Mouse (Mus musculus): ENCODE results near the gene Ccdc12. TPM values are rescaled to one million over a fixed set of nuclear protein-coding genes. Genes with fewer than 3 reads are reported as not detected.
A peak's percentile ranks its signal among the peaks of the same experiment; 100 is the strongest.

The Ccdc12 gene
- polyA plus RNA-seq, 1 experiment, result 103 TPM

DNA sequence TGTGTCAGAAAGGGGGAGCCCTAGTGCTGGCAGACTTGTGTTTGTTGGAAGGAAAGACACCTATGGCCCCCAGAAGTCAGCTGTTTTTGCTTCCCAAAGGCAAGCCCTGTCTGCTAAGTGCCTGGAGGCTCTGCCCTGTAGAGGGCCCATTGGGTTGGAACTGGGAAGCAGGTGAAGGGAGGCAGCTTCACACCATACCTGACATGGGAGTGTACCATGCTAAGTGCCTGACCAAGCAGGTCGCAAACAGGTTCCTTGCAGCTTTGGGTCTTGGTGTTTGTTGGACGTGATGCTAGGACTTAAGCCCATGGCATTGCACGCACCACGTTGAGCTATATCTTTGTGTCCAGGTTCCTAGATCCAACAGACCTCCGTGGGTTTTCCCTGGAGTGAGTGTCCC lies 40.1 kb downstream of the Ccdc12 start:
- Histone ChIP-seq H3K27ac (ENCODE audit: insufficient read depth, low read length) (no peak overlapping the region), H3K4me3 (ENCODE audit: insufficient read depth, low read length) (no peak overlapping the region), H3K4me1 (ENCODE audit: control insufficient read depth, insufficient read depth, low read length) (no peaks in the 10 kb centered on the region)
- TF ChIP-seq POLR2A (IDR thresholded peaks at IDR 0.05; ENCODE audit: extremely low read depth, insufficient read depth, low read length) (no peak), CTCF (IDR thresholded peaks at IDR 0.05; ENCODE audit: extremely low read depth, insufficient read depth, low read length) (no peak)

DNA sequence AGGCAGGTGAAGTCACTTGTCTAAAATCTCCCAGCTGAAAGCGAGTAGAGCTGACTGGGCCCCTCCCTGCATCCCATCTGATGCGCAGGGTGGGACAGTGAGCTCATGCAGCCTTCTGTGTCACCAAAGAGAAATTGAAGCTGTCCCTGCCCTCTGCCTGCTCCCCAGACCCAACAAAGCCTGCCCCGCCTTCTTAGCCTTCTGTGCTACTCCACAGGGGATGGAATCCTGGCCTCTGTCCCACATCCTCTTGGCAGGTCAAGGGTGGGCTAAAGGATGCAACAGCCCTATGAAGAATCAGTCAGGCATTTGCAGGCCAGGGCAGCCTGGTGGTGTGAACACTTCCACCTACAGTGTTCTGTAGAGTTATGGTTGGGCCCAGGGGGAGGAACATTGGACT lies 41.2 kb downstream of the Ccdc12 start:
- TF ChIP-seq CTCF (IDR thresholded peaks at IDR 0.05; ENCODE audit: extremely low read depth, insufficient read depth, low read length) (no peak), POLR2A (IDR thresholded peaks at IDR 0.05; ENCODE audit: extremely low read depth, insufficient read depth, low read length) (no peak)
- H3K27ac ChIP-seq (ENCODE audit: insufficient read depth, low read length), result no peak overlapping the region
- H3K4me3 ChIP-seq (ENCODE audit: insufficient read depth, low read length), result no peak overlapping the region
- H3K4me1 ChIP-seq (ENCODE audit: control insufficient read depth, insufficient read depth, low read length), result no peaks in the 10 kb centered on the region

DNA sequence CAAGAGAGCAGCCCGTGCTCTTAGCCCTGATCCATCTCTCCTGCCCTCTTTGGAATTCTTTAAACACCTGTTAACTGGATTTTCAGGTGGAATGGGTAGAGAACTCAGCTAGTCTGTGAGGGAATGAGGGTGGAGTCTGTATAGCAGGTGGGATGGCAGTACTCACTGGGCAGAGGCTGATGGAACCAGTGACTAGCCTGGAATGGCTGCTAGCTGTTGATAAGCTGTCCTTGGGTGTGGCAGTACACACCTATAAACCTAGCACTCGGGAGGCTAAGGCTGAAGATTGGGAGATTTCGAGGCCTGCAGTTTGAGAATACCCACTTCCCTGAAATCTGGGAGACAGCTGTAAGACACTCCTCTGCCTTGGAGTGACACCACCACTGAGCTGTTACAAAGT lies 43.3 kb downstream of the Ccdc12 start:
- no peak overlapping the region for H3K4me3 ChIP-seq (ENCODE audit: insufficient read depth, low read length)
- no peaks in the 10 kb centered on the region for H3K4me1 ChIP-seq (ENCODE audit: control insufficient read depth, insufficient read depth, low read length)
- H3K27ac ChIP-seq (ENCODE audit: insufficient read depth, low read length), result no peak overlapping the region
- TF ChIP-seq POLR2A (IDR thresholded peaks at IDR 0.05; ENCODE audit: extremely low read depth, insufficient read depth, low read length) (no peak), CTCF (IDR thresholded peaks at IDR 0.05; ENCODE audit: extremely low read depth, insufficient read depth, low read length) (no peak)

DNA sequence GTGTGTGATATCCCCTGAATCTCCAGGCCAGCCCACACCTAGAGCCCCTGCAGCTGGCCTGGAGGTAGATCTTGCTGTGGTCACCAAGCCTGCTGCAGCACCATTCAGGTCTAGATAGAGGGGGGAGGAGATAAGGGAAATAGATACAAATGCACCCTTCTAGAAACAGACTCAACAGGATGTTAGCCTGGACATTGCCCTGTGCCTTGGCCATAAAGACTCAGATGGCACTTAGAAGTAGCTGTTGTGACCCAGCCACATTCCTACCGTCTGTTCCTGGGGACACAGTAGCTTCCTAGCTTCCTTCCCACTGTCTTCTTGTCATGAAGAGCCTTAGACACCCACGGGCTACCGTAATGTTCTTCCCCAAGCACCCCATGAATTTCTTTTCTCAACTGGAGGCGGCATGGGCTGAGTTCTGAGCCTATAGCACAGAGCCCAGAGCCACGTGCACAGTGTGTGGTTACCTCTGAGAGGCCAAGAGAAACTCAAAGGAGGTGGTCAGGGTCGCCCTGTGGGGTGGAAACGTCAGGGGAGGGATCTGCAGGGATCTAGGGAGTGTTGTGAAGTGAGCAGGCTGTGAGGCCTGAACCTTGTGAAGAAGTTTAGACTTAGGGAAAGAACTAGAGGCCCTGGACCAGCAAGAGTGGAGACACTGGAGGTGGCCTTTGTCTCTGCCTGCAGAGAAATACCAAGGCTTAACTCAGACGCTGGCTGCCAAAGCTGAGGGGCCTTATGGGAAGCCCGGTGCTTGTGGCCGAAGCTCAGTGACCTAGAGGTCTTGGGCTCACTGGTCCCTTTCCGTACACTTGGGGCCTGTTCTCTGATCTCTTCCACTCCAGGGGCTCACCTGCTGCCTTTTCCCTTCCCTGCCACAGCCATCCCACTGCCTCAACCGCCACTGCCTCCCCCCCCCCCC lies 45.1 kb downstream of the Ccdc12 start:
- Histone ChIP-seq H3K4me1 (ENCODE audit: control insufficient read depth, insufficient read depth, low read length) (no peaks in the 10 kb centered on the region), H3K27ac (ENCODE audit: insufficient read depth, low read length) (no peak overlapping the region), H3K4me3 (ENCODE audit: insufficient read depth, low read length) (no peak overlapping the region)
- TF ChIP-seq POLR2A (IDR thresholded peaks at IDR 0.05; ENCODE audit: extremely low read depth, insufficient read depth, low read length), result no peak
- no peak for TF ChIP-seq CTCF (IDR thresholded peaks at IDR 0.05; ENCODE audit: extremely low read depth, insufficient read depth, low read length)

DNA sequence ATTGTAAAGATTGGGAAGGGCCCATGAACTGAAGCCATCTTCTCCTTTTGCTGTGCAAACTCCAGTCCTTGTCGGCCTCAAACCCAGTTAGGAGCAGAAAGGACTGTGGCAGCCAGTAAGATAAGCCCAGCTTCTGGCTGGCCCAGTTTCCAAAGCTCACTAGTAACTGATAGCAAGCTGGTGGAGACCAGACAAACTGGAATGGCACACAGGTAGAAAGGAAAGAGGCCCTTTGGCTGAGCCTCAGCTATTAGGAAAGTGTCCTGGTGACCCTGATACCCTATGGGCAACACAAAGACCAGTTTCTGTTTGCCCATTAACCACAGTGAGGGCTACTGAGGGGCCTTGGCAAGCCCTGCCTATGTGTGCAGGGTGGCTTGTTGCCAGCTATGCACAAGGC lies 46.5 kb downstream of the Ccdc12 start:
- Histone ChIP-seq H3K27ac (ENCODE audit: insufficient read depth, low read length) (no peak overlapping the region), H3K4me3 (ENCODE audit: insufficient read depth, low read length) (no peak overlapping the region), H3K4me1 (ENCODE audit: control insufficient read depth, insufficient read depth, low read length) (no peaks in the 10 kb centered on the region)
- TF ChIP-seq CTCF (IDR thresholded peaks at IDR 0.05; ENCODE audit: extremely low read depth, insufficient read depth, low read length) (no peak), POLR2A (IDR thresholded peaks at IDR 0.05; ENCODE audit: extremely low read depth, insufficient read depth, low read length) (no peak)

DNA sequence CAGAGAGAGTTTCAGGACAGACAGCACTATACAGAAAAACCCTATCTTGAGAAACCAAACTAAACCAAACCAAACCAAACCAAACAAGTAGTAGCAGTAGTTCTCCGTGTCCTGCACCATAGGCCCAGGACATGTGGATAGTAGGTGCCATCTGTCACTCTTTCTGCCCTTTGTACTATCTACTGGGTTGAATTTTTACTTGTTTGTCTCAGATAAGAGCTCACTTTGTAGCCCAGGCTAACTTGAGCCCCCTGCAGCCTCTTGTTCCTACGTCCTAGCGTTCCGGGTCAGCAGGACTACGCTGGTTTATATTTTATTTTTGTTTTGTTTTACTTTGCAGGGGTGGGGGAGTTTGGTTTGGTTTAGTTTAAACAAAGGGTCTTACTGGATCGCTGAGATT lies 47.6 kb downstream of the Ccdc12 start:
- Histone ChIP-seq H3K4me3 (ENCODE audit: insufficient read depth, low read length) (no peak overlapping the region), H3K27ac (ENCODE audit: insufficient read depth, low read length) (no peak overlapping the region), H3K4me1 (ENCODE audit: control insufficient read depth, insufficient read depth, low read length) (no peaks in the 10 kb centered on the region; the same call in 1 of the 2 replicates)
- TF ChIP-seq POLR2A (IDR thresholded peaks at IDR 0.05; ENCODE audit: extremely low read depth, insufficient read depth, low read length) (no peak), CTCF (IDR thresholded peaks at IDR 0.05; ENCODE audit: extremely low read depth, insufficient read depth, low read length) (no peak)

DNA sequence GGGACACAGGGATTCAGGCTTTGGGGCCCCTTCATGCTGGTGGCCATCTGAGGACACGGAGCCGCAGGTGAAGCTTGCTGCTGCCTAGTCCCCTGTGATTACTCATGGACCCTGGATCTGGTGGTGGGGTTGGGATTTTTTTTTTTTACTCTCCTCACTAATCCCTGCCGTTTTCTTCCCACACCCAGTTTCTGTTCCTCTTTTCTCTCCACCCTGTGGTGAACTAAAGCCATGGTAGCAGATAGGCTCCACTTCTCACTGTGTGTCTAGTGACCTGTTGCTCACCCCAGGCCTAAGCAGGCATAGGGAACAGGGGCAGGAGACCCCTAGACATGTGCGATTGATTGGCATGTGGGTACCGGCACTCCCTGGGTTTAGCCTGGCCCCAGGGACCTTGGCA lies 50.5 kb downstream of the Ccdc12 start:
- Histone ChIP-seq H3K4me3 (ENCODE audit: insufficient read depth, low read length) (no peak overlapping the region), H3K4me1 (ENCODE audit: control insufficient read depth, insufficient read depth, low read length) (no peaks in the 10 kb centered on the region; the same call in 1 of the 2 replicates), H3K27ac (ENCODE audit: insufficient read depth, low read length) (no peak overlapping the region)
- no peak for TF ChIP-seq CTCF (IDR thresholded peaks at IDR 0.05; ENCODE audit: extremely low read depth, insufficient read depth, low read length)
- no peak for TF ChIP-seq POLR2A (IDR thresholded peaks at IDR 0.05; ENCODE audit: extremely low read depth, insufficient read depth, low read length)

DNA sequence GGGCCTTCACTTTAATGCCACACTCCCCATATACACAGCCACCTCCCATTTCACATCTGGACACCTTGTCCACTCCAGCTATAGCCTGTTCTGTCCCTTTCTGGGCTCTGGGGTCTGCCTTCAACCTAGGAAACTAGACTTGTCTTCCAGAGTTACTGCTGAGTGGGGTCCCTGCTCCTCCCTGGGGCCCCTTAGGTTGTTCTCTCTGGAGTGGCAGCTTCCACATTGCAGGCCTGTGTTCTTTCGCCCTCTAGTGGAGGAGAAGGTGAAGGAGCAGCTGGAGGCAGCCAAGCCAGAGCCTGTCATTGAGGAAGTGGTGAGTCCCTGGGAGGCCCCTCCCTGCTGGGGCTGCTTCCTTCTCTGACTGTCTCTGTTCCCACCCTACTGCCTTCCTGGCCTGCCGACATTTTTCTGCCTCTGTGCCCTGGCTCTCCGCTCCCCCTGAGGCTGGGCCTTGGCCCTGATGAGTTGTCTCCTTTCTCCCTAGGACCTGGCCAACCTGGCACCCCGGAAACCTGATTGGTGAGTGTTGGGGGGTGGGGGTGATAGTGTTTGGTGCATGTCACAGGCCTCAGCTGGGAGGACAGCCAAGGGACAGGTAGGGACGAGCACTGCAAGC lies 53.4 kb downstream of the Ccdc12 start:
- peak; percentile 75 for TF ChIP-seq CTCF (IDR thresholded peaks at IDR 0.05; ENCODE audit: extremely low read depth, insufficient read depth, low read length)
- TF ChIP-seq POLR2A (IDR thresholded peaks at IDR 0.05; ENCODE audit: extremely low read depth, insufficient read depth, low read length), result no peak
- Histone ChIP-seq H3K4me1 (ENCODE audit: control insufficient read depth, insufficient read depth, low read length) (no peaks in the 10 kb centered on the region; the same call in 1 of the 2 replicates), H3K4me3 (ENCODE audit: insufficient read depth, low read length) (peak overlapping the region; percentile 20), H3K27ac (ENCODE audit: insufficient read depth, low read length) (0 out of 2 replicates have a peak overlapping the region, but pooled peaks have one; percentile 32)

DNA sequence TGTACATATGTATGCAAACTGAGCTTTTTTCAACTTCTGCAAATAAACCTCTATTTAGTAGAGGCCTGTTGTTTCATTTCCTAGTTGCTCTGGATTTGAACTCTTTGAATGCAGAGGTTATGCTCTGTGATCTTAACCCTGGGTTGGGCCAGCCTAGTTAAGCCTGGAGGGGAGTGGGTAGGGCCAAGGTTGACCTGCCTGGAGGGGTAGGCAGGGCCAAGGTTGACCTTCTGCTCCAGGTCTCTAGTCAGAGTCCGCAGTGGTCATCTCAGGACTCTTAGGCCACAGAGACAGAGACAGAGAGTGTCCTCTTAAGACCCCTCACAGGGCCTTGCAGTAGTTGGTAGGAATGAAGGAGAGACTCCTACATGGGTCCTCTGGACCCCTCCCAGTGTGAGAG lies 55.2 kb downstream of the Ccdc12 start:
- no peaks in the 10 kb centered on the region; the same call in 1 of the 2 replicates for H3K4me1 ChIP-seq (ENCODE audit: control insufficient read depth, insufficient read depth, low read length)
- TF ChIP-seq CTCF (IDR thresholded peaks at IDR 0.05; ENCODE audit: extremely low read depth, insufficient read depth, low read length) (no peak), POLR2A (IDR thresholded peaks at IDR 0.05; ENCODE audit: extremely low read depth, insufficient read depth, low read length) (no peak)
- no peak overlapping the region for H3K27ac ChIP-seq (ENCODE audit: insufficient read depth, low read length)
- H3K4me3 ChIP-seq (ENCODE audit: insufficient read depth, low read length), result no peak overlapping the region

Measured in cortical plate, adult 2 months (tissue).